Mouse (Mus musculus): ENCODE results near the gene Faf1.

DNA sequence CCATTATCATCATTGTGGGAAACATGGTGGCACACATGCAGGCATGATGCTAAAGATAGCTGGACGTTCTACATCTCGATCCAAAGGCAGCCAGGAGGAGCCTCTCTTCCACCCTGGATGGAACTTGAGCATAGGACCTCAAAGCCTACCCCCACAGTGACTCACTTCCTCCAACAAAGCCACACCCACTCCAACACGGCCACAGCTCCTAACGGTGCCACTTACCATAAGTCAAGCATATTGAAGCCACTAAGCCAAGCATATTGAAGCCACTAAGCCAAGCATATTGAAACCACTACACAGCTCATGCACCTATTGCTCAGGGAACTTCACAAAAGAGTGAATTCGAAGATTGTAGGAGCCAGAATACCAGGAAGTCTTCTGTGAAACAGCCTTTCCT, 27.1 kb upstream of the Faf1 start:
- TF ChIP-seq CTCF (IDR thresholded peaks at IDR 0.05; ENCODE audit: borderline replicate concordance, insufficient read depth, low read length) (no peak), POLR2A (IDR thresholded peaks at IDR 0.05; ENCODE audit: low read depth, low read length) (no peak)

All from embryonic fibroblast, embryonic 13.5 days (primary cell).